Mouse (Mus musculus): ENCODE data around the gene St6galnac3.

St6galnac3 gene

DNA sequence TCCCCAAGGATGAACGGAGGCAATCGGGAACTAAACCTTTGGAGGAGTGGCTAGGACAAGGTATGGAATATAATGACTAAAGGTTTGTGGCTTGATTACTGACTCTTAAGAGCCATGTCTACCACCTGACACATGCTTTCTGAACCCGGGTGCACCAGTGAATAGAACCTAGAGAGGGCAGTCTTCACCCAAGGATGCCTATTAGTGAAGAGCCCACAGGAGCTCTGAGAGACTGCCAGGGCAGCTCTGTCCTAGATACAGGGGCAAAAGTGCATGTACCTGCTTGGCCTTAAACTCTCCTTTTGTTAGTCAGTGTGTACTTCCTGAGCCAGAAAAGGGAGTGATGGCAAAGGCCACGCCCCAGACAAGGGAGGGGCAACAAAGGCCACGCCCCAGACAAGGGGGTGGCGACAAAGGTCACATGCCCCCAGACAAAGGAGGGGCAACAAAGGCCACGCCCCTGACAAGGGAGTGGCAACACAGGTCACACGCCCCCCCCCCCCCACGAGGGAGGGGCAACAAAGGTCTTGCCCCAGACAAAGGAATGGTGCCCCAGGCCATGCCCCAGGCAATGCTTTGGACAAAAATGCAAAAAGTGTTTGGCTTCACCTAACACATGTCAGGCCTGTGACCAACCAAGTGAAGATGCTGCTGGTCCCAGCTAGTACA lies 376.0 kb downstream of the St6galnac3 start:
- no peak for DNase-seq (ENCODE audit: low spot score)

DNA sequence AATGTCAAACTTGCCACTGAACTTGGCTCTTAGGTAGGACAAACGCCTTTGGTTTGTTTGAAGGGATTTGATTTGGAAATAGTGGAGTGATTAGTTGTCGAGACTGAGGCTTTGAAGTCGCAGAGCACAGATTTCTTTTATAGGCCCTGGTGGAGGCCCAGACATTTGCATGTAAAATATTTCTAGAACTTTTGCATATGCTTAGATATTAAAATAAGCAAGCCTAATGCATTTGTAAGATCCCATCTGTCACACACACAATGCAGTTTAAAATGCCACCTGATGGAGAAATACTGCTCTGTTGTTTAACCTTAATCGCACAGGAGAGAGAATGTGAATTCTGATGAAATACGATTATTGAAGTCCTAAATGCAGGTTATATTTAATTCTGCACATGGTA lies 380.0 kb downstream of the St6galnac3 start:
- DNase-seq (ENCODE audit: low spot score), result no peak

DNA sequence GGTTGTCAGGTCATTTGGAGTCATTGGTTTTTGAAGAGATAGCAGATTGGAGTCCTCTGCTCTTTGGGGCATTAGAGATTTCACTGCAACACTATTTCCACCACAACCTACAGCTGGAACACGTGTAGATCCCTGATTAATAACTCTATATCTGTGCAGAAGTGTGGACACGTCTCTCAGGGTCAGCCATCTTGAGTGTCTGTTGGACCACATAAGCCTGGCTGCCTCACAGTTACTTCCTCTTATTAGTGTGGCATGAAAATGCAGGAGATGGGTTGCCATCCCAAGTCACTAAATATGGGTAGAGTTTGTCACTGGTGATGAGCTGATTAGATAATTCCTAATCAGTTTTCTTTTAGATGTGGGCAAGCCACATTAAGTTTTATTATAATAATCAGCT lies 385.0 kb downstream of the St6galnac3 start:
- no peak for DNase-seq (ENCODE audit: low spot score)

DNA sequence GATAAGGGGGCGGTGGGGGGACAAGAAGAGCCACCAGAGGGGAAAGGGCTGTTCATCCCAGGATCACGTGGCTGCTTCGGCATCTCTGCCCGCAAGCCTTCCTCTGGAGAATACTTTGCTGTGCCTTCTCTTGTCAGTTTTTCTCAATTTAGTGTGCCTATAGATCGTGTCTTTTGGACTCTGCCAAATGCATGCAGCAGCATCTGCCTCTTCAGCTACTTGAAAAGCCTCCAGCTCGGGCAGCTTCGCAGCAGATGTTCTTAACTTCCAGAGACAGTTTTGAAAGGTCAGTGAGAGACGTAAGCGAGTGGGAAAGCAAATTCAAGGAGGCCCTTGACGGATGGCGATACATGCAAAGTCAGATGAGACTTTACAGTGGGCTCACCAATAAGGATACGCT lies 385.9 kb downstream of the St6galnac3 start:
- no peak for DNase-seq (ENCODE audit: low spot score)

DNA sequence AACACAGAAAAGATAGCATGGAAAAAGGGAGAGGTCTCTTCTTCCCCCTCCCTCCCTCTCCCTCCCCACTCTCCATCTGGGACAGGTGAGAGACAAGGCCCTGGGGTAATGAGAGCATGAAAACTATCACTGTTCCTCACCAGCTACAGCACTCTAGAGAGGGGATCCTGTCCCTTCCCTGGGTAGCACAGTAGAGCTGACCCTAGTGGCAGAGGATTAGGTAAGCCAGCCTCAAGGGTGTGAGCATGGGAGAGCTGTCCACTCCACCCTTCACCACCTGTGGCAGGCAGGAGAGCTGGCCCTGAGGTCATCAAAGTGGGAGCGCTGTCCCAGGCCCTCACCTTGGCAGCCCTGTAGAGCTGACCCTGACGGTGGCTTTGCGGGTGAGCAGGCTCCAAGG lies 387.2 kb downstream of the St6galnac3 start:
- no peak for DNase-seq (ENCODE audit: low spot score)

DNA sequence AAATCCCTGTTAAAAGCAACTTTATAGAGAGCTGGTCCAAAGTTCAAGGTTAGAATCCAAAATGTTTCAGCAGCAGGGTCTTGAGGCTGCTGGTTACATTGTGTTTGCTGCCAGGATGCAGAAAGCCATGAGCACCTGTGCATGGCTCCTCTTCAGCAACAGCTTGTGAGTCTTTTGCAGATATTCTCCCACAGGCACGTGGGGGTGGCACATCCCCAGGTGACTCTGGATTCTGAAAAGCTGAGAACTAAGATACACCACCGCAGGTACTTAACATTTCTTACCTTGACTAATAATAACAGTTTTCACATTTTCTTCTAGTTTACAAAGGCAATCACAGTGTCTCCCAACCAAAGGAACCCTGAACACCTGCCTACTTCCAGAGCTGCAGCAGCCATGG lies 387.8 kb downstream of the St6galnac3 start:
- no peak for DNase-seq (ENCODE audit: low spot score)

DNA sequence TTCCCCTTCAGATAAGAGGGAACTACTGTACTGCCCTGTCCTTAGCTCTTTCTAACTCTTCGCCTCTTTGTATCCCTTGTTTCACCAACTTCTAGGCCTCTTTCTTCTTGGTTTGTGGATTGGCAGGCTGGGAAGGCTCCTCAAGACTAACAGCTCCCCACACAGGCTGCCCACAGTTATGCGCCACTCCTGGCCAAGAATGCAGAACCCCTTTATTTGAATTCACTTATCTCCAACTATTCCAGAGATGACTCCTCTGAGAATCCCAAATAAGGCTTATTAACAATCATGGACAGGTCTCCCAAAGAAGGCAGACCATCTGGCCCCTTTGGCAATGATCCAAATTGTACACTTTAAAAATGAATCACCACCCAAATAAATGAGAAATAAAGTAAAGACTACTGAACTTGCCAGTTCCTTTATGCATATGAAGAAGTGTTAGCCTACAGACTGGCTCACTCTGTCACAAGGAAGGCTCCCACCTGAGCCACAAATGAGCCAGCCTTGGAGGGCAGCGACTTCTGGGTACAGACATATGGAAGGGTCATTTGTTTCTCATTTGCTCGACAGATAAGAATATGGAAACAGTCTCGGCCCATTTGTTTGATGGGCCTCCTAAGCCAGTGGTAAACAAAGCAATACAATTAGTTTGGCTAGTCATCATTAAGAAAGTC lies 390.7 kb downstream of the St6galnac3 start:
- no peak for DNase-seq (ENCODE audit: low spot score)

DNA sequence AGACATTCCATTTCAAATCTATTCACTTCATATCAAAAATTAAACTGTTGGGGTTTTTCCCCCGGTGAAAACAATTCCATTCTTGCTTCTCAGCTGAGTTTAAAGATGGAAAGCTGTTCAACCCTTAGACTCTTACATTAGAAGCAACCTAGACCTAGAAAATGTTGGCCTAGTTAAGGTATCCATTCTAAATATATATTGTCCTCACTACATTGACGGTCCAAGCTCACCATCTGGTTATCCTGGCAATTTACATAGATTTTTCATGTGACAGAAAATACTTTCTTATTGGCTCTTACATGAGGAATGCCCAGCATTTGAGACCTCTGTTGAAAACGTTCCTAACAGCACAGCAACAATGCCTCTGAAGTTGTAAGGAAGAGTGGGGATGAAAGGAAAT lies 400.7 kb downstream of the St6galnac3 start:
- no peak for DNase-seq (ENCODE audit: low spot score)

DNA sequence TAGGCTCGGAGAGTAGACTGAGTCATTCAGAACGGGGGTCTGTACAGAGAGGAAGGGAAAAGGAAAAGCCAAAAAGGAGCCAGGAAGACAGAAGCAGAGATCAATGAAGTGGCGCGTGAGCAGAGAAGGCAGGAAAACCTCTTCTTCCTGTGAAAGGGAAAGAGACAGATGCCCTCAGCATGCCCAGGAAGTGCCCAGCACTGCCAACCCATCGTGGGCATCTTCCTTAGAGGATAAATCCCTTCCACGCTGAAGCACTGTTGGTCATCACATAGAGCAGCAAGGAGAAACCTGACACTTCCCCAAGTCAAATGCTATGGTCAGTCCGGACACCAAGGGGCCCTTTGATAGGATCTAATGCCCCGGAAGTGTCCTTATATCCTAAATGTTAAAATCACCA lies 401.5 kb downstream of the St6galnac3 start:
- no peak for DNase-seq (ENCODE audit: low spot score)

DNA sequence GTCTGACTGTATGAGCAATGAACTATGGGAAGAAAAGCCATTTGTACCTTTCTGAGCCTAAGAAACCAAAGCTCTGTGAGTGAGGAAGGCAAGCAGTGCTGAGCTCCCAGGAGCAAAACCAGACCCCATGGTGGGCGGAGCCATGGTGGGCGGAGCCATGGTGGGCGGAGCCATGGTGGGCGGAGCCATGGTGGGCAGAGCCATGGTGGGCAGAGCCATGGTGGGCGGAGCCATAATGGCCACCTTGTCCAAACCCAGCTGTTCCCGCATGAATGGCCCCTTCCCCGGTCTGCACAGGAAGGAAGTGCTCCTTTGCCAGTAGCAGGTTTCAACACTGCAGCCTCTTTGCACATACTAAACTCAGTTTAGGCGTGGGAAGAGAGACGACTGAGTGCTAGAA lies 411.4 kb downstream of the St6galnac3 start:
- DNase-seq (ENCODE audit: low spot score), result no peak

DNA sequence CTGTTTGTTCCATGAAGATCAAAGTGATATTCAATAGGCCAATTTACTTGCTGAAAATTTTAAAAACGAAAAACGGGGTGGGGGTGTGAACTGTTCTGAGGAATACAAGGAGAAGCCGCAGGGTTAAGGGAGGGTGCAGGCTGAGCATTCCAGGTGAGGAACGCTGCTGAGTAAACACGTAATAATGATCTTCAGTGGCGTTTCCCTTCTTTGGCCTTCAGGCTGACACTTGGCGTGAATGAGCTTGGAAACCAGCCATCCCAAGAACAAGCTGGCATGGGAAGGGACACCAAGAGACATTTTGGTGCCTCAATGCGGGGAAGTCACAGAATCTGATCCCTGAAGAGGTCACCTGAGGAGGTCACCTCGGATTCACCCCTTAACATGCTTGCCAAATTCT lies 411.8 kb downstream of the St6galnac3 start:
- no peak for DNase-seq (ENCODE audit: low spot score)

DNA sequence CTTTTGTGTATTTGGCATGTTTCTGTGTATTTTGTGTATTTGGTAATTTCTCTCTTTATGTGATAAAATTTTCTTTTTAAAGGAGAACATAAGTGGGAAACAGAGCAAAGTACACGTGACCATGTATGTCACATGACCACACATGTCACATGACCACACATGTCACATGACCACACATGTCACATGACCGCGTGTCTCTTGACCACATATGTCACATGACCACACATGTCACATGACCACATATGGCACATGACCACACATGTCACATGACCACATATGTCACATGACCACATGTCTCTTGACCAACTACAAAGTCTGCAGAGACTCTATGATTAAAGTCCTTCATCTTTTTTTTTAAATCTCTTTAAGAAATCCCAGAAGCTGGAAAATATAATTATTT lies 413.0 kb downstream of the St6galnac3 start:
- DNase-seq (ENCODE audit: low spot score), result no peak

DNA sequence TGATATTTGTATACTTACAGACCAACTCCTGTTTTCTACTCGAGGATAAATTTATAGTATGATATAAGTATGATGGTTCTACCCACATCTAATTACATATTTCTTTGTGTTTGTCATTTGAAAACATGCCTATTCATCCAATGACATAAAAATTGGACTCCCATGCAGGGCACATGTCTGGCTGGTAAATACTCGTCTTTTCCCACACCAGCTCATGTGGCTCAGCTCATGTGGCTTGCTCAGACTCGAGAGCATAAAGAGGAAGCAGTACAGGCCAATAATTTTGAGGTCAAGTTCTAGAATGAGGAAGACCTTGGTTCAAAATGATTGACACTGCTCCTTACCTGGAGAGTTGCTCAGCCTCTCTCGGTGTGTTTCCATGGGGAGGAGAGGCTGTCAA lies 416.6 kb downstream of the St6galnac3 start:
- DNase-seq (ENCODE audit: low spot score), result no peak

DNA sequence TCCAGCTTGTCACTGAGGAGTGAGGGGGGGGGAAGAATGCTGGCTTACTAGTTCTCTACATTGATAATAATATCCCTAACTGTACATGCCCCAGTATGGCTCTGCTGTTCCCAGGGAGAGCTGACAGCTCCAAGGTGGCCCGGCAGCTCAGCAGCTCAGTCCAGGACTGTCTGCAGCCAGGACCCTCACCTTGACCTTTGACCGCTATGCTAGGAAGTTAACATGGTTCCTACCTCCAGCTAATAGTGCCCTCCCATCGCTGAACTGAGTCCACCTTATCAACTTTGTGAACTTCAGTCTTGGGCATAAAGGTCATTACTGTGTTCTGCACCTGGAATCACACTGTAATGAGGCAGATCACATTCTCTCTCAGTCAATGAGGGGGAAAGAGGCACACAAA lies 419.8 kb downstream of the St6galnac3 start:
- DNase-seq (ENCODE audit: low spot score), result no peak

DNA sequence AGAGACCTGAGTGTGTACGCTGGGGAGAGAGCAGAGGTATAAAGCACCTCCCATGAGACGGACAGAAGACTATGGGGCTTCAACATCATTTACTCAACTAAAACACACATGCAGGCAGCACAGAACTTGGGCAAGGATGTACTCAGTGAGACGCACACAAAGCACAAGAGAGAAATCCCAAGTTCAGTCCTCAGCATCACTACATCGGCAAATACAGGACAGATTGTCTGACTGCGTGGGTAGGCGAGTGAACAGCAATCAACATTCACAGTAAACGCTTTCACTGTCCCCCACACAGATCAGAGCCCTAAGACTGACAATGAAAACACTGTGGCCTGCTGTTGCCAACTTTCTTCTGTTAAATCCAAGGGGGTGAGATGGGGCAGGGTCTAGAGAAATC lies 422.6 kb downstream of the St6galnac3 start:
- DNase-seq (ENCODE audit: low spot score), result no peak

DNA sequence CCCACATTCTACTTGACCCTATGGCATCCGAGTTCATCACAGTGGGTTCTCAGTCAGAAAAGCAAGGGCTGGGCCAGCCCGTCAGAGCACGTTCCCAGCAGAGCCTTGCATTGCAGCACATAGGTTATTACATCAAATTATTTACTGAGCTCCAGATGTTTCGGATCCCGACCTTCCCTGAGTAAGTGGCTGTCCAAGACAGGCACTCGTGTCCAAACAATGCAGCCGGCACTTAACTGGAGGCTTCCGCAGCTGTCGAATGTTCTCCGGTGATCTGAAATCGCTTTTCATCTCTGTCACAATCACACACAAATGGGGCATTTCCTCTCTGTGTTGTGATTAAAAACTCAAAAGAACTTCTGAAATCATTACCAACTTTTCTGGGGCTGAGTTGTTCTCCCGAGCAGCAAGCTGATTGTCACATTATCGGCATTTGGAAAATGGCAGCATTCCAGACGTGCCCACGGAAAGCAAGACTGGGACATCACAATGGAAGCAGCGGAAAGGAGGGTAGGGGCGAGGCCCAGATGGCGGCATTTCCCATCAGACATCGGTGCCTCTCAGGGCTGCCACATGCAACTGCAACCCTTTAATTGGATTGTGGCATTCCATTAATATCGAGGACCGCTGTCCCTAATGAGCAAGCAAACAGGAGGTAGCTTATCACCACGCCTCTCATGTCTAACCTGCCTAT lies 428.5 kb downstream of the St6galnac3 start:
- no peak for DNase-seq (ENCODE audit: low spot score)

DNA sequence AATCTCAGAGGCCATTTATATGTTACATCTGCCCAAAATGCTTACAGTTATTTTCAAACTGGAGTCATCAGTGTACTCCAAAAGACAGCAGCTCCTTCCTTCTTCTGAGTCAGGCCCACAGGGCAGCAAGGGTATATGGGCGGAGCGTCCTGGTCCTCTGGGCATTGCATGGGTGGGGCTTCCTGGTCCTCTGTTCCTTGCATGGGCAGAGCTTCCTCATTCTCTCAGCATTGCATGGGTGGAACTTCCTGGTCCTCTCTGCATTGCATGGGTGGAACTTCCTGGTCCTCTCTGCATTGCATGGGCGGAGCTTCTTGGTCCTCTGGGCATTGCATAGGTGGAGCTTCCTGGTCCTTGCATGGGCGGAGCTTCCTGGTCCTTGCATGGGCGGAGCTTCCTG lies 432.1 kb downstream of the St6galnac3 start:
- no peak for DNase-seq (ENCODE audit: low spot score)

DNA sequence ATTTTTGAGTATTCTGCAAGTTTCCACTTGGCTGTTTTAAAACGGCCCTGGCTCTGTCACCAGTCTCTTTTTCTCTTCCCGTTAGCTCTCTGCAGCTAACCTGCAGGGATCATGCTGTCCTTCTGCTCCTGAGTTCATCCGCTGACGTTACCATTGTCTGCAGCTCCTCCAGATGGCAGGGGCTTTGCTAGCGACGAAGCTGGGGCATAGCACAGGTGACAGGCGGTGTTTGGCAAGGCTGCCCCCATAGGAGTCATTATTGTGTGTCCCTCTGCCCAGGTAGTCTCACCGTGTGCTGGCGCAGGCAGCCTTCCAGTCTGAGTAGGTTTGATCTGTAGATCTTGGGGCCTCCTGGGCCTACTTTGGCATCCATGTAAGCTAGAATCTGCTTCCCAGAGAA lies 432.6 kb downstream of the St6galnac3 start:
- DNase-seq (ENCODE audit: low spot score), result no peak

DNA sequence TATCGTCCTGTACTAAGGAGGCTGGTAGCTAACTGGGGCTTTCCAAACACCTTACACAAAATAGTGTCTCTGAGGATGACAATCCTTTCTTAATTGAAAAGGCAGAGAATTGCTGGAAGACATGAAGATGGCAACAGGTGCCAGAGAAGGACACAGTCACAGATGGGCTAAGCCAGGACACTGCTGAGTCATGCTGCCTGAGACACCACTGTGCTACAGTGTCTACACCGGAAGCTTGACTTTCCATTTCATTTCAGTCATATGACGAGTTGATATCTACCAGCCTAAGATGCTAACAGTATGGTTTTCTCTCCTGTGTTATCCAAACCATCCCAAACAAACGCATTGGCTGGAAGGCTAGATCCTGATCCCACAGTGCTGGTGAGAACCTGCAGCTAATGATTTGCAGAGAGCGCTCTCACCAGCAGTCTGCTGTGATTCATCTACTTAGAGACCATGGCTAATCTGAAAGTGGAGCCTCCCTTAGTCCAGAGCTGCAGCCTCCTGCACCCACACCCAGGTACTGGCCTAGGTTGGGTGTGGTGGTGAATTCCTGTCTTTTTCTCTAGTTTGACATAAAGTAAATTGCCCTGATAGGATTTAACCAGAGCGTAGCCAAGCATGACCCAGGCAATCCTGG lies 433.4 kb downstream of the St6galnac3 start:
- no peak for DNase-seq (ENCODE audit: low spot score)

DNA sequence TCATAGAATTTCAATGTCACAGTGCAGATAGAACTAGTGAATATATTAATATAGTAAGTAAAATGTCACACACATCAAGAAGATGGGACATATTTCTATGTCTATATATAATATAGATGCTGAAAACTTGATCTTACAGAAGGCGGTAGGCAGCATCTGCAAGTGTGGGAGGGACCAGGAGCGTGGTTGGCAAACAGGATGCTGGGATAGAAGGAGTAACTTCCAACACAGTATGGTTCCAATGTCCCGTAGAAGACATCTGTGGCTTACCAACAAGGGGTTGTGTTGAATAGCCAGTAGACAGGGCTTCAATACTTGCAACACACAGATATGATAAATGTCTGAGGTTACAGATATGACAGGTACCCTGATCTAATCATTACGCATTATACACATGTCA lies 435.0 kb downstream of the St6galnac3 start:
- DNase-seq (ENCODE audit: low spot score), result no peak

DNA sequence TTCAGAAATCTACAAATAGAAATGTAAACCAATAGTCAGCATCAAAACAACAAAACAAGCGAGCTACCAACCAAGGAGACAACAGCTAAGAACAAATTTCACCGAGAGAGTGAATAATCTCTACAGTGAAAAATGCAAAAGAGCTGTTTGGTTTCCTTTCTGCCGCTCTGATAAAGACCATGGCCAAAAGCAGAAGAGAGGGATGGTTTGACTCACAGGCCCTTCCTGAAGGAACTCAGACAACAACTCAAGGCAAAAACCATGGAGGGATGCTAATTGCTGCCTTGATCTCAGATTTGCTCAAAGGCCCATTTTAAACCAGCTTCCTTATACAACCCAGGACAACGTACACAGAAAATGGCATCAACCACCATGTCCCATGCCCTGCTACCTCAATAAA lies 437.4 kb downstream of the St6galnac3 start:
- DNase-seq (ENCODE audit: low spot score), result no peak

DNA sequence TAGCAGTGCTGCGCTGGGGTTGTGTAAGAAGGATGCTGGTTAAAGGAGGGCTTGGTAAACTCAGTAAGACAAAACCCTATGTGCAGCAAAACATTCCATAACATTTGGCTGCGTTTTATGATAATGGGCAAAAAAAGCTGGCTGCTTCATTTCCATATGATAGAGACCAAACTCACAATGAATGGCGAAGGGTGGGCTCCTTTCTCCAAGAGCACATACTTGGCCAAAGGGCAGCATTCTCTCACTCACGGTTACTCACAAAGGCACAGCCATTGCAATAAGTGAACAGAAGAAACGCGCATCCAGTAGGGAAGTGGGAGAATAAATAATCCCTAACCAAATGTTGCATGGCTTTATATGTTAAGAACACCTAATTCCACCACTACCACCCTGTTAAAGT lies 437.9 kb downstream of the St6galnac3 start:
- no peak for DNase-seq (ENCODE audit: low spot score)

DNA sequence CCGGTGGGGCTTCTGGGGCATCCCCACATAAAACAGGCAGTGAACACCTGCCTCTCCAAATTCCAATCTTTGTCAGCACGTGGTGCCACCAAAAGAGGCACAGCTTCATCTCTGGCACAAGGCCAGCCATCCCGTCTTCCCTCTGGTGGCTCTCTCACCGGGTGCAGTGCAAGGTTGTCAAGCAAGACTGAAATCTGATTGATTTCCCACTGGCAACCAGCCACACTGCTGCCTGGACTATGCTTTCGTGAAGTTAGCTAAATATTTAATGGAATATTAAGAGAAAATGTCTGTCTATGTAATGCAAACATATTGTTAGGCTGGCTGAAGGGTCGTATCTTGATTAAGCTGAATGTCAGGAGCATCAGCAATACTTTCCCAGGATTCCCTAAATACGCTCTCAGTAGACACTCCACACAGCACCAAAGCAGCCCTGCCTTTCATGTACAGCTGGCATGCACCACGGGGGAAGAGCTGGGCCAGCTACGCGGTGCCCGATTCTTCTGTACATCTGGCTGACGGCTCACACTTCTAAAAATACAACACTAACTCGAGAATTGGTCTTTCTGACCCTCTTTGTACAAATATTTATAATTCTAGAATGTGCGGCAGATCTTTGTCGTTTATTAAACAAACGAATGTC lies 442.7 kb downstream of the St6galnac3 start:
- DNase-seq (ENCODE audit: low spot score), result no peak

Data from ovary, postnatal 10 days (tissue).